Mouse (Mus musculus) urinary bladder, postnatal 10 days (tissue): ENCODE measurements around the gene Bmi1.
A peak's percentile ranks its signal among the peaks of the same experiment; 100 is the strongest.

Experiments
- DNase-seq: peaks from one replicate; pipeline ENCODE4 v3.0.0; 2022; ENCODE audit warnings: low spot score

The Bmi1 gene

GRCm38 (mm10) chr2:18676936-18677491 is at the start of gene Bmi1:
TSS of gene Bmi1 (plus strand) at chr2:18677018.
- peak; percentile 15 for DNase-seq

- no peak for DNase-seq
Observed at GRCm38 (mm10) chr2:18630547-18630946, 46.3 kb upstream of the Bmi1 start.

GRCm38 (mm10) chr2:18635052-18635451 is 41.8 kb upstream of the Bmi1 start:
- no peak for DNase-seq

GRCm38 (mm10) chr2:18648563-18648962 is 28.3 kb upstream of the Bmi1 start:
- no peak for DNase-seq

GRCm38 (mm10) chr2:18654821-18655220 is 22.0 kb upstream of the Bmi1 start:
- no peak for DNase-seq

GRCm38 (mm10) chr2:18664003-18664402 is 12.8 kb upstream of the Bmi1 start:
- DNase-seq, result no peak

- no peak for DNase-seq
Observed at GRCm38 (mm10) chr2:18671041-18671440, 5.8 kb upstream of the Bmi1 start.

GRCm38 (mm10) chr2:18672133-18672765 is 4.6 kb upstream of the Bmi1 start, which contains the start of gene Commd3:
TSS of gene Commd3 (plus strand) at chr2:18672384.
- DNase-seq, result peak; percentile 92

GRCm38 (mm10) chr2:18672766-18673164 is 4.1 kb upstream of the Bmi1 start:
- DNase-seq, result no peak

GRCm38 (mm10) chr2:18673766-18674165 is 3.1 kb upstream of the Bmi1 start:
- no peak for DNase-seq

GRCm38 (mm10) chr2:18674193-18674902 is 2.5 kb upstream of the Bmi1 start:
- no peak for DNase-seq

- no peak for DNase-seq
Observed at GRCm38 (mm10) chr2:18675681-18676456, 949 bp upstream of the Bmi1 start.

GRCm38 (mm10) chr2:18676457-18676935 is 322 bp upstream of the Bmi1 start:
- peak; percentile 16 for DNase-seq

- peak; percentile 11 for DNase-seq
Observed at GRCm38 (mm10) chr2:18677631-18678471, 1.0 kb downstream of the Bmi1 start.

GRCm38 (mm10) chr2:18679701-18680100 is 2.9 kb downstream of the Bmi1 start:
- no peak for DNase-seq

GRCm38 (mm10) chr2:18680501-18680900 is 3.7 kb downstream of the Bmi1 start:
- no peak for DNase-seq

- no peak for DNase-seq
Observed at GRCm38 (mm10) chr2:18680961-18681360, 4.1 kb downstream of the Bmi1 start.

- no peak for DNase-seq
Observed at GRCm38 (mm10) chr2:18684062-18684461, 7.2 kb downstream of the Bmi1 start.

GRCm38 (mm10) chr2:18686386-18686785 is 9.6 kb downstream of the Bmi1 start:
- no peak for DNase-seq

- DNase-seq, result no peak
Observed at GRCm38 (mm10) chr2:18686826-18687519, 10.2 kb downstream of the Bmi1 start.

GRCm38 (mm10) chr2:18687671-18688170 is 10.9 kb downstream of the Bmi1 start:
- DNase-seq, result no peak
